Mouse (Mus musculus): Measurements from ENCODE around the gene Apol10b. TPM values are rescaled to one million over a fixed set of nuclear protein-coding genes. Genes with fewer than 3 reads are reported as not detected.

Apol10b gene
- total and polyA plus RNA-seq, 2 experiments from 2014 or later, result not detected

- Histone ChIP-seq H3K27ac (ENCODE audit: low read depth, low read length) (no peak overlapping the region), H3K27me3 (ENCODE audit: insufficient read depth, low read length) (no peaks in the 10 kb centered on the region), H3K4me2 (ENCODE audit: low read depth, low read length, poor library complexity, severe bottlenecking) (no peak overlapping the region), H3K9me3 (ENCODE audit: low read length) (no peaks in the 10 kb centered on the region), H3K4me3 (ENCODE audit: low read depth, low read length) (no peak overlapping the region), H3K4me1 (ENCODE audit: insufficient read depth, low read length) (no peaks in the 10 kb centered on the region), H3K36me3 (ENCODE audit: insufficient read depth, low read length) (no peaks in the 10 kb centered on the region), H3K9ac (replicated peaks; ENCODE audit: low read length, poor library complexity, severe bottlenecking) (no peak overlapping the region)
- no peak for ATAC-seq (ENCODE audit: low FRiP score)
- 95% methylated on average over 3 of the region's 3 CpGs for WGBS
- TF ChIP-seq CTCF (IDR thresholded peaks at IDR 0.05), result no peak
- DNase-seq (ENCODE audit: low spot score), result no peak
These were observed 10.1 kb upstream of the Apol10b start for GRCm38 (mm10) chr15:77606069-77606468.

GRCm38 (mm10) chr15:77598958-77599357, 3.0 kb upstream of the Apol10b start, which contains the start of gene Gm36245:
TSS of gene Gm36245 (plus strand) at chr15:77599258.
- no peak within 1 kb of the TSS for H3K27ac ChIP-seq (ENCODE audit: low read depth, low read length)
- H3K27me3 ChIP-seq (ENCODE audit: insufficient read depth, low read length), result no peaks in the 10 kb centered on the region
- ATAC-seq (ENCODE audit: low FRiP score), result no peak
- H3K4me1 ChIP-seq (ENCODE audit: insufficient read depth, low read length), result no peaks in the 10 kb centered on the region
- peak; percentile 9 for DNase-seq (ENCODE audit: low spot score)
- no peaks in the 10 kb centered on the region for H3K9me3 ChIP-seq (ENCODE audit: low read length)
- H3K36me3 ChIP-seq (ENCODE audit: insufficient read depth, low read length), result no peaks in the 10 kb centered on the region
- no peak within 1 kb of the TSS for H3K4me3 ChIP-seq (ENCODE audit: low read depth, low read length)
- no peak within 1 kb of the TSS for H3K9ac ChIP-seq (replicated peaks; ENCODE audit: low read length, poor library complexity, severe bottlenecking)
- TF ChIP-seq CTCF (IDR thresholded peaks at IDR 0.05), result no peak
- no peak within 1 kb of the TSS for H3K4me2 ChIP-seq (ENCODE audit: low read depth, low read length, poor library complexity, severe bottlenecking)
- 72% methylated on average over 1 of the region's 1 CpGs for WGBS

GRCm38 (mm10) chr15:77598429-77598828, 2.5 kb upstream of the Apol10b start:
- WGBS, result 80% methylated on average over 3 of the region's 3 CpGs

GRCm38 (mm10) chr15:77593557-77593956, 2.4 kb downstream of the Apol10b start:
- DNase-seq (ENCODE audit: low spot score) (no peak), ATAC-seq (ENCODE audit: low FRiP score) (no peak)
- Histone ChIP-seq H3K9ac (replicated peaks; ENCODE audit: low read length, poor library complexity, severe bottlenecking) (no peak overlapping the region), H3K27me3 (ENCODE audit: insufficient read depth, low read length) (no peaks in the 10 kb centered on the region), H3K4me2 (ENCODE audit: low read depth, low read length, poor library complexity, severe bottlenecking) (no peak overlapping the region), H3K9me3 (ENCODE audit: low read length) (no peaks in the 10 kb centered on the region), H3K4me1 (ENCODE audit: insufficient read depth, low read length) (no peaks in the 10 kb centered on the region), H3K27ac (ENCODE audit: low read depth, low read length) (no peak overlapping the region), H3K36me3 (ENCODE audit: insufficient read depth, low read length) (no peaks in the 10 kb centered on the region), H3K4me3 (ENCODE audit: low read depth, low read length) (no peak overlapping the region)
- WGBS, result 89% methylated on average over 1 of the region's 1 CpGs
- no peak for TF ChIP-seq CTCF (IDR thresholded peaks at IDR 0.05)

More at GRCm38 (mm10) chr15:77598429-77598828, 2.5 kb upstream of the Apol10b start:
- no peaks in the 10 kb centered on the region for H3K9me3 ChIP-seq (ENCODE audit: low read length)
- H3K9ac ChIP-seq (replicated peaks; ENCODE audit: low read length, poor library complexity, severe bottlenecking), result no peak overlapping the region
- TF ChIP-seq CTCF (IDR thresholded peaks at IDR 0.05), result no peak
- H3K4me1 ChIP-seq (ENCODE audit: insufficient read depth, low read length), result no peaks in the 10 kb centered on the region
- H3K36me3 ChIP-seq (ENCODE audit: insufficient read depth, low read length), result no peaks in the 10 kb centered on the region
- no peak overlapping the region for H3K4me3 ChIP-seq (ENCODE audit: low read depth, low read length)
- no peak overlapping the region for H3K27ac ChIP-seq (ENCODE audit: low read depth, low read length)
- no peaks in the 10 kb centered on the region for H3K27me3 ChIP-seq (ENCODE audit: insufficient read depth, low read length)
- DNase-seq (ENCODE audit: low spot score), result no peak
- no peak for ATAC-seq (ENCODE audit: low FRiP score)
- no peak overlapping the region for H3K4me2 ChIP-seq (ENCODE audit: low read depth, low read length, poor library complexity, severe bottlenecking)

- ATAC-seq (ENCODE audit: low FRiP score), result no peak
- 78% methylated on average over 2 of the region's 2 CpGs for WGBS
These were observed 5.0 kb downstream of the Apol10b start for GRCm38 (mm10) chr15:77590881-77591280.

GRCm38 (mm10) chr15:77588981-77589380, 6.9 kb downstream of the Apol10b start:
- TF ChIP-seq CTCF (IDR thresholded peaks at IDR 0.05), result no peak
- H3K4me1 ChIP-seq (ENCODE audit: insufficient read depth, low read length), result no peaks in the 10 kb centered on the region
- H3K9ac ChIP-seq (replicated peaks; ENCODE audit: low read length, poor library complexity, severe bottlenecking), result no peak overlapping the region
- H3K27me3 ChIP-seq (ENCODE audit: insufficient read depth, low read length), result no peaks in the 10 kb centered on the region
- no peak overlapping the region for H3K4me2 ChIP-seq (ENCODE audit: low read depth, low read length, poor library complexity, severe bottlenecking)
- no peaks in the 10 kb centered on the region; the same call in 1 of the 2 replicates for H3K9me3 ChIP-seq (ENCODE audit: low read length)
- no peak overlapping the region for H3K4me3 ChIP-seq (ENCODE audit: low read depth, low read length)
- no peaks in the 10 kb centered on the region for H3K36me3 ChIP-seq (ENCODE audit: insufficient read depth, low read length)
- no peak overlapping the region for H3K27ac ChIP-seq (ENCODE audit: low read depth, low read length)
- ATAC-seq (ENCODE audit: low FRiP score), result no peak
- DNase-seq (ENCODE audit: low spot score), result no peak

More at GRCm38 (mm10) chr15:77590881-77591280, 5.0 kb downstream of the Apol10b start:
- no peaks in the 10 kb centered on the region for H3K27me3 ChIP-seq (ENCODE audit: insufficient read depth, low read length)
- no peak for DNase-seq (ENCODE audit: low spot score)
- H3K4me2 ChIP-seq (ENCODE audit: low read depth, low read length, poor library complexity, severe bottlenecking), result no peak overlapping the region
- H3K9ac ChIP-seq (replicated peaks; ENCODE audit: low read length, poor library complexity, severe bottlenecking), result no peak overlapping the region
- no peak overlapping the region for H3K4me3 ChIP-seq (ENCODE audit: low read depth, low read length)
- no peaks in the 10 kb centered on the region for H3K36me3 ChIP-seq (ENCODE audit: insufficient read depth, low read length)
- H3K27ac ChIP-seq (ENCODE audit: low read depth, low read length), result no peak overlapping the region
- TF ChIP-seq CTCF (IDR thresholded peaks at IDR 0.05), result no peak
- H3K4me1 ChIP-seq (ENCODE audit: insufficient read depth, low read length), result no peaks in the 10 kb centered on the region
- no peaks in the 10 kb centered on the region for H3K9me3 ChIP-seq (ENCODE audit: low read length)

All from midbrain, postnatal 0 days (tissue).